1 mouse cellular context compared by ENCODE assay signal in the genomic region with DNA sequence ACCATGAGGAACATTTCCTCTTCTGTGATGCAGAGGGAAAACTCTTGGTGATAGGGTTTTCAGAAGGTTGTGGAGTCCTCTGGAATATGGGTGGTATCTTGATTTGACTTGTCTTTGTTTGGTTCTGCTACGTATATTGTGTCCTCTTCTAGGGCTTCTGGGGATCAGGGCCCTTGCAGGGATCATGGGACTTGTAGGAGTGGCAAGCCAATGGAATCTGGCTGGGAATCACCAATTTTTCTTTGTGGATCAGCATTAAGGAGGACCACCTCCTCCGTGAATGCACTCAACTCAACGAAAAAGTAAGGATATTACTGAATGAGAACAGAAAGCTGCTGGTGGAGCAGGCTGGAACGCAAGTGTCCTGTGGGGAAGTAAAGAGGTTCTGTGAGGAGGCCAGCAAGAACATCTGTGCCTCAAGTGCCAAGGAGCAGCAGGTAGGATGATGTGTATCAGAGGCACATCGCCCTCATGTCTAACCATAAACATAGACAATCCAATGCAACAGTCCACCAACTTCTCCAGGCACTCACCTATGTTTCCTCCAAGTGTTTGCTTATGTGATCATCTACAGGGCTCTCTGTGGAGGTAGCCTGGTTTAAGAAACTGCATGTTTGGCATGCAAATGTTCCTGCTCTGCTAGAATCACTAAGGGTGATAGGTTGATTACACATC. TPM values are rescaled to one million over a fixed set of nuclear protein-coding genes. Genes with fewer than 3 reads are reported as not detected.
"Had no signal": no experiment of that assay in that cellular context is flagged by ENCODE, and none has a peak within 500 bp of the region (broad histone marks: within the 10 kb centered on the region; RNA-seq: fewer than 3 reads in every experiment).

No protein-coding gene starts in this region.

RNA-seq across cellular contexts. Expression of gene Gm3159, which starts 2.9 kb away (rescaled TPM):
- total RNA-seq: neutrophil, adult 5-6 weeks had no signal

RNA-seq across cellular contexts. Expression of gene Gm3173, which starts 30.5 kb away (rescaled TPM):
- total RNA-seq: neutrophil, adult 5-6 weeks had no signal
